Comparison of ENCODE assay signal across 19 mouse cellular contexts in the genomic region with DNA sequence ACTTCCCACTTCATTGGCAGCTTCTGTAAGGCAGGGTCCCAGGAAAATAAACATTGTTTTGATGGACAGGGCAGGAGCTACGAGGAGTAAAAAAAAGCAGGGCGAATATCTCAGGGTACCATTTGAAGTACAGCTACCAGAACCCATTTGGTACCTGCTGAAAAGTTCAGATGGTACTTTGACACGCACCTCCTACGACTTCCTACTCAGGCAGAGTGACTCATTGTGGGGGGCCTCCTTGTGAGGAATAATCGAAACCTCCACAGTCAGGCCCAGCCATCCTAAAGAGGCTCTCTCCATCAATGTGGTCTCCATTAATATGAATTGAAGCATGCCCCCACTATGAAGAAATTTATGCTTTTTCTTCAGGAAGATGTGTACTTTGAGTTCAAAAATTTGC. TPM values are rescaled to one million over a fixed set of nuclear protein-coding genes. Genes with fewer than 3 reads are reported as not detected.
"Had no signal": no experiment of that assay in that cellular context is flagged by ENCODE, and none has a peak within 500 bp of the region (broad histone marks: within the 10 kb centered on the region; RNA-seq: fewer than 3 reads in every experiment).

No protein-coding gene starts in this region.

- H3K4me3 ChIP-seq: kidney, embryonic 15.5 days; left cerebral cortex, adult 2 months; liver, embryonic 13.5 days; neural tube, embryonic 12.5 days; neural tube, embryonic 15.5 days had no signal

- H3K27ac ChIP-seq: kidney, embryonic 15.5 days; left cerebral cortex, adult 2 months; liver, embryonic 13.5 days; neural tube, embryonic 12.5 days; neural tube, embryonic 15.5 days; stomach, postnatal 0 days had no signal

- H3K4me1 ChIP-seq: kidney, embryonic 15.5 days; liver, embryonic 13.5 days; neural tube, embryonic 12.5 days; neural tube, embryonic 15.5 days had no signal

- DNase-seq: kidney, adult 8-10 months; kidney, postnatal 10 days; kidney, postnatal 36 days; layer of hippocampus, postnatal 36 days; liver, embryonic 13.5 days; lung, adult 2 months; lung, postnatal 14 days; lung, postnatal 4 days; midbrain, embryonic 14.5 days; right cerebral cortex, adult 18-20 months; right cerebral cortex, postnatal 14 days; right cerebral cortex, postnatal 4 days; thymus, postnatal 36 days had no signal

RNA-seq across cellular contexts. Expression of a gene that starts 9.2 kb away (rescaled TPM):
- polyA plus RNA-seq: liver, adult 2 months had no signal

RNA-seq across cellular contexts. Expression of a gene that starts 38.5 kb away (rescaled TPM):
- polyA plus RNA-seq: liver, adult 2 months; liver, embryonic 13.5 days; stomach, postnatal 0 days had no signal
